Mouse (Mus musculus) kidney, adult 2 months (tissue): ENCODE data around the gene Smu1.

Source experiments
- CTCF ChIP-seq: fragments of 200-500 bp; conservative IDR thresholded peaks from 2 replicates; pipeline ENCODE4 v1.5.1; 2011; ENCODE audit warnings: low read depth, mild to moderate bottlenecking, control low read depth, low read length, moderate library complexity, mixed read lengths; ENCODE audit not compliant: insufficient read depth, insufficient read length
- POLR2A ChIP-seq: fragments of 200-500 bp; IDR thresholded peaks from one replicate; pipeline ENCODE4 v1.6.1; 2011; ENCODE audit warnings: low read depth, low read length, control low read depth

DNA sequence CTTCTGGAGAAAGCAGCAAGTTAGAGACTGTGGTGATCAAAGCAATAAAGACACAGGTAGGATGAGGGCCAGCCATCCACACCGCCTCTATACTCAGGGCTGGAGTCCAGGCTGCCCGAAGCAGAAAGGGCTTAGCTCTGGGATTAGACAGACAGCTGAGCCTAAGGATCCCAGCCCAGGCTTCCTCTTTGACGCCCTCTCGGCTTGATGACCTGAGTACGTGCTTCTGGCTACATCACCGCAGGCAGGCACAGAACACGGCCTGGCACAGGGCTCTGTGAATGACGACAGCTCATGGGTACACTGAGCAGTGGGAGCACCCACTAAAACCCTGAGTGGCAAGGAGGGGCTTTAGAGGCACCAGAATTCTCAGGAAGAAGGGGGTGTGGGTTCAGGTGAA lies 47.7 kb upstream of the Smu1 start:
- TF ChIP-seq CTCF (no peak), POLR2A (no peak)
